Mouse (Mus musculus) megakaryocyte, adult 5-6 weeks (primary cell): ENCODE data around the gene Prtn3. TPM values are rescaled to one million over a fixed set of nuclear protein-coding genes. Genes with fewer than 3 reads are reported as not detected.
A peak's percentile ranks its signal among the peaks of the same experiment; 100 is the strongest.
"Not testable (repeated sequence)": the region's sequence is repeated elsewhere in the genome, so short reads cannot be mapped to it uniquely, and the experiment has no call there.

ENCODE experiments used
- ATAC-seq: 2 replicates; pipeline ENCODE4 v1.8.0; 2016; ENCODE audit warnings: mild to moderate bottlenecking, inconsistent platforms; ENCODE audit not compliant: poor library complexity, severe bottlenecking
- total RNA-seq, 2 experiments: library from RNA; stranded (forward) in 1 of 2; stranded (reverse) in 1 of 2; fragments of 153-499, 151-499 nt in 1 of 2; fragments of 221-1000, 200-1000 nt in 1 of 2; gene quantifications; 2 replicates each; pipeline versions ENCODE4 v1.2.3 to v1.2.4; 2015 to 2017

Prtn3 gene
- total RNA-seq, 2 experiments from 2014 or later = 92.6 to 372 TPM

- ATAC-seq = no peak
These were observed 963 bp upstream of the Prtn3 start for GRCm38 (mm10) chr10:79873313-79873712.

- ATAC-seq = no peak
These were observed 474 bp upstream of the Prtn3 start for GRCm38 (mm10) chr10:79873715-79874289.

- peak; percentile 30 for ATAC-seq
These were observed 2.9 kb downstream of the Prtn3 start for GRCm38 (mm10) chr10:79877174-79877573.

GRCm38 (mm10) chr10:79877757-79878156 is 3.5 kb downstream of the Prtn3 start:
- peak; percentile 66 for ATAC-seq

- ATAC-seq = no peak
These were observed 5.3 kb downstream of the Prtn3 start for GRCm38 (mm10) chr10:79879527-79879926.

GRCm38 (mm10) chr10:79880721-79881120 is 6.4 kb downstream of the Prtn3 start:
- ATAC-seq = no peak

- ATAC-seq = peak; percentile 45
These were observed 7.7 kb downstream of the Prtn3 start for GRCm38 (mm10) chr10:79881981-79882380.

- peak; percentile 64 for ATAC-seq
These were observed 9.2 kb downstream of the Prtn3 start for GRCm38 (mm10) chr10:79883297-79884084.

- ATAC-seq = no peak
These were observed 10.2 kb downstream of the Prtn3 start for GRCm38 (mm10) chr10:79884446-79884845.

- not testable (repeated sequence) for ATAC-seq
These were observed 10.7 kb downstream of the Prtn3 start for GRCm38 (mm10) chr10:79884938-79885337.

- no peak for ATAC-seq
These were observed 11.8 kb downstream of the Prtn3 start, which contains the start of gene Elane for GRCm38 (mm10) chr10:79886054-79886453. TSS of gene Elane (plus strand) at chr10:79886247.

- ATAC-seq = no peak
These were observed 12.3 kb downstream of the Prtn3 start for GRCm38 (mm10) chr10:79886611-79887010.

GRCm38 (mm10) chr10:79889386-79889785 is 15.1 kb downstream of the Prtn3 start:
- ATAC-seq = no peak

- no peak for ATAC-seq
These were observed 16.4 kb downstream of the Prtn3 start, which contains the start of gene Cfd for GRCm38 (mm10) chr10:79890670-79891069. TSS of gene Cfd (plus strand) at chr10:79890853.

- peak; percentile 95 for ATAC-seq
These were observed 18.3 kb downstream of the Prtn3 start for GRCm38 (mm10) chr10:79892451-79893118.

- ATAC-seq = no peak
These were observed 22.0 kb downstream of the Prtn3 start for GRCm38 (mm10) chr10:79896306-79896705.

GRCm38 (mm10) chr10:79896814-79897213 is 22.5 kb downstream of the Prtn3 start:
- ATAC-seq = 0 out of 2 replicates have a peak, but pooled peaks have one; percentile 13

- no peak for ATAC-seq
These were observed 23.3 kb downstream of the Prtn3 start for GRCm38 (mm10) chr10:79897316-79898245.

- no peak for ATAC-seq
These were observed 26.7 kb downstream of the Prtn3 start for GRCm38 (mm10) chr10:79900951-79901410.

- no peak for ATAC-seq
These were observed 32.4 kb downstream of the Prtn3 start for GRCm38 (mm10) chr10:79906712-79907111.
